Mouse (Mus musculus) MEL (cell line): ENCODE results near the gene Psma1. TPM values are rescaled to one million over a fixed set of nuclear protein-coding genes. Genes with fewer than 3 reads are reported as not detected.

Source experiments
- DNase-seq: peaks from one replicate; pipeline ENCODE4 v3.0.0; 2011; ENCODE audit warnings: low read depth, low spot score
- H3K27ac ChIP-seq: 2 replicates; pipeline ENCODE4 v1.5.1; 2012; ENCODE audit warnings: low read depth, mild to moderate bottlenecking, control low read depth, low read length, moderate library complexity; ENCODE audit not compliant: control insufficient read depth
- H3K27me3 ChIP-seq, 2 experiments: fragments of 150-350 bp in 1 of 2; sonication (generic) in 1 of 2; 2 replicates each; pipeline ENCODE4 v1.6.1; 2012; ENCODE audit warnings: low read length in 2 of 2, mild to moderate bottlenecking in 2 of 2, improper control_type of control experiment in 1 of 2, moderate library complexity in 1 of 2; ENCODE audit not compliant: insufficient read depth in 2 of 2, control insufficient read depth in 1 of 2
- H3K36me3 ChIP-seq, 2 experiments: 2 replicates each; pipeline ENCODE4 v1.6.1; 2012 to 2014; ENCODE audit warnings: low read length in 2 of 2, improper control_type of control experiment in 1 of 2, inconsistent platforms in 1 of 2, mild to moderate bottlenecking in 1 of 2; ENCODE audit not compliant: insufficient read depth in 2 of 2, control insufficient read depth in 1 of 2
- H3K4me1 ChIP-seq, 2 experiments: fragments of 150-350 bp in 1 of 2; sonication (generic) in 1 of 2; 2 replicates each; pipeline ENCODE4 v1.6.1; 2012; ENCODE audit warnings: low read length in 2 of 2, improper control_type of control experiment in 1 of 2, mild to moderate bottlenecking in 1 of 2; ENCODE audit not compliant: insufficient read depth in 2 of 2, control insufficient read depth in 1 of 2
- H3K4me3 ChIP-seq, 2 experiments: fragments of 150-350 bp in 1 of 2; sonication (generic) in 1 of 2; 2 replicates each; pipeline ENCODE4 v1.5.1; 2012; ENCODE audit warnings: low read depth in 2 of 2, low read length in 2 of 2, mild to moderate bottlenecking in 2 of 2, moderate library complexity in 2 of 2, control low read depth in 1 of 2, improper control_type of control experiment in 1 of 2; ENCODE audit not compliant: control insufficient read depth in 1 of 2, insufficient read depth in 1 of 2
- H3K79me2 ChIP-seq: 2 replicates; pipeline ENCODE4 v1.6.1; 2012; ENCODE audit warnings: mild to moderate bottlenecking, low read length, moderate library complexity; ENCODE audit not compliant: control insufficient read depth, poor library complexity, insufficient read depth
- H3K9ac ChIP-seq: 2 replicates; pipeline ENCODE4 v1.6.1; 2012; ENCODE audit warnings: low read depth, mild to moderate bottlenecking, control low read depth, low read length, moderate library complexity; ENCODE audit not compliant: control insufficient read depth, poor library complexity, severe bottlenecking
- H3K9me3 ChIP-seq: fragments of 150-350 bp; sonication (generic); replicated peaks from 2 replicates; pipeline ENCODE4 v1.6.1; 2012; ENCODE audit warnings: mild to moderate bottlenecking, low read length, improper control_type of control experiment, moderate library complexity; ENCODE audit not compliant: insufficient read depth
- BHLHE40 ChIP-seq: IDR thresholded peaks from 2 replicates; pipeline ENCODE4 v1.6.1; 2012; ENCODE audit warnings: low read depth, mild to moderate bottlenecking, inconsistent platforms, low read length, improper control_type of control experiment, borderline replicate concordance
- CTCF ChIP-seq, 3 experiments: IDR thresholded peaks in 2 of 3; conservative IDR thresholded peaks in 1 of 3; 2 replicates each; pipeline ENCODE4 v1.5.1; 2011 to 2012; ENCODE audit warnings: low read length in 3 of 3, low read depth in 2 of 3, mild to moderate bottlenecking in 2 of 3, improper control_type of control experiment in 1 of 3, inconsistent platforms in 1 of 3, mixed read lengths in 1 of 3, moderate library complexity in 1 of 3; ENCODE audit not compliant: control insufficient read depth in 1 of 3, insufficient read depth in 1 of 3, poor library complexity in 1 of 3, severe bottlenecking in 1 of 3
- EP300 ChIP-seq, 2 experiments: IDR thresholded peaks; 2 replicates each; pipeline ENCODE4 v1.6.1; 2011; ENCODE audit warnings: improper control_type of control experiment in 2 of 2, low read length in 2 of 2, low read depth in 1 of 2, mild to moderate bottlenecking in 1 of 2
- GABPA ChIP-seq: IDR thresholded peaks from 2 replicates; pipeline ENCODE4 v1.6.1; 2012; ENCODE audit warnings: low read depth, mild to moderate bottlenecking, inconsistent platforms, low read length, improper control_type of control experiment, moderate library complexity
- GATA1 ChIP-seq: IDR thresholded peaks from 2 replicates; pipeline ENCODE4 v1.6.1; 2011; ENCODE audit warnings: low read depth, low read length, improper control_type of control experiment
- HCFC1 ChIP-seq: IDR thresholded peaks from 2 replicates; pipeline ENCODE4 v1.6.1; 2012; ENCODE audit warnings: low read depth, mild to moderate bottlenecking, inconsistent platforms, low read length, improper control_type of control experiment, moderate library complexity
- JUND ChIP-seq: IDR thresholded peaks from 2 replicates; pipeline ENCODE4 v1.6.1; 2011; ENCODE audit warnings: low read depth, mild to moderate bottlenecking, improper control_type of control experiment, low read length
- MAFK ChIP-seq: IDR thresholded peaks from 2 replicates; pipeline ENCODE4 v1.6.1; 2011; ENCODE audit warnings: low read depth, mild to moderate bottlenecking, low read length, improper control_type of control experiment, borderline replicate concordance
- MAZ ChIP-seq: IDR thresholded peaks from 2 replicates; pipeline ENCODE4 v1.6.1; 2012; ENCODE audit warnings: low read depth, mild to moderate bottlenecking, inconsistent platforms, low read length, improper control_type of control experiment
- MXI1 ChIP-seq: IDR thresholded peaks from 2 replicates; pipeline ENCODE4 v1.6.1; 2011; ENCODE audit warnings: mild to moderate bottlenecking, low read depth, low read length, improper control_type of control experiment
- NELFE ChIP-seq: IDR thresholded peaks from 2 replicates; pipeline ENCODE4 v1.6.1; 2011; ENCODE audit warnings: low read depth, low read length, improper control_type of control experiment
- NRF1 ChIP-seq: IDR thresholded peaks from 2 replicates; pipeline ENCODE4 v1.6.1; 2014; ENCODE audit warnings: low read depth, mild to moderate bottlenecking, inconsistent platforms, low read length, improper control_type of control experiment, moderate library complexity; ENCODE audit not compliant: poor library complexity, insufficient read depth, severe bottlenecking
- POLR2A ChIP-seq, 2 experiments: IDR thresholded peaks; 2 replicates each; pipeline ENCODE4 v1.6.1; 2011 to 2012; ENCODE audit warnings: low read length in 2 of 2, mild to moderate bottlenecking in 2 of 2, control low read depth in 1 of 2, improper control_type of control experiment in 1 of 2, low read depth in 1 of 2, moderate library complexity in 1 of 2; ENCODE audit not compliant: control insufficient read depth in 1 of 2, insufficient read depth in 1 of 2, poor library complexity in 1 of 2
- POLR2AphosphoS5 ChIP-seq: IDR thresholded peaks from 2 replicates; pipeline ENCODE4 v1.6.1; 2012; ENCODE audit warnings: low read depth, borderline replicate concordance, mild to moderate bottlenecking, inconsistent platforms, low read length, moderate library complexity, mixed read lengths
- RCOR1 ChIP-seq: IDR thresholded peaks from 2 replicates; pipeline ENCODE4 v1.6.1; 2012; ENCODE audit warnings: low read depth, mild to moderate bottlenecking, inconsistent platforms, low read length, improper control_type of control experiment
- SIN3A ChIP-seq: IDR thresholded peaks from 2 replicates; pipeline ENCODE4 v1.6.1; 2012; ENCODE audit warnings: low read length, improper control_type of control experiment, inconsistent platforms
- SMC3 ChIP-seq: IDR thresholded peaks from 2 replicates; pipeline ENCODE4 v1.6.1; 2011; ENCODE audit warnings: low read depth, low read length, improper control_type of control experiment
- TBP ChIP-seq: IDR thresholded peaks from 2 replicates; pipeline ENCODE4 v1.8.0; 2011; ENCODE audit warnings: low read depth, low read length, improper control_type of control experiment
- TCF12 ChIP-seq: IDR thresholded peaks from 2 replicates; pipeline ENCODE4 v1.6.1; 2014; ENCODE audit warnings: low read depth, mild to moderate bottlenecking, inconsistent platforms, low read length, improper control_type of control experiment, moderate library complexity
- UBTF ChIP-seq: IDR thresholded peaks from 2 replicates; pipeline ENCODE4 v1.6.1; 2012; ENCODE audit warnings: low read depth, mild to moderate bottlenecking, inconsistent platforms, low read length, improper control_type of control experiment, moderate library complexity, borderline replicate concordance; ENCODE audit not compliant: insufficient read depth
- USF1 ChIP-seq: IDR thresholded peaks from 2 replicates; pipeline ENCODE4 v1.6.1; 2014; ENCODE audit warnings: low read depth, mild to moderate bottlenecking, inconsistent platforms, low read length, improper control_type of control experiment, moderate library complexity
- ZC3H11A ChIP-seq: IDR thresholded peaks from 2 replicates; pipeline ENCODE4 v1.6.1; 2012; ENCODE audit warnings: low read depth, mild to moderate bottlenecking, inconsistent platforms, low read length, improper control_type of control experiment
- ZKSCAN1 ChIP-seq: IDR thresholded peaks from 2 replicates; pipeline ENCODE4 v1.6.1; 2012; ENCODE audit warnings: low read depth, mild to moderate bottlenecking, inconsistent platforms, low read length, improper control_type of control experiment, moderate library complexity
- ZMIZ1 ChIP-seq: IDR thresholded peaks from 2 replicates; pipeline ENCODE4 v1.6.1; 2012; ENCODE audit warnings: low read depth, mild to moderate bottlenecking, inconsistent platforms, low read length, improper control_type of control experiment, moderate library complexity
- ZNF384 ChIP-seq: IDR thresholded peaks from 2 replicates; pipeline ENCODE4 v1.6.1; 2012; ENCODE audit warnings: low read depth, mild to moderate bottlenecking, inconsistent platforms, low read length, improper control_type of control experiment
- polyA plus RNA-seq, 2 experiments: library from polyadenylated mRNA; stranded (reverse) in 1 of 2; unstranded in 1 of 2; fragments of >175 nt in 1 of 2; fragments of >200 nt in 1 of 2; gene quantifications; 2 replicates each; pipeline versions ENCODE4 v1.2.1 to v1.2.4; 2012; ENCODE audit warnings: low replicate concordance in 2 of 2, low read depth in 1 of 2; ENCODE audit not compliant: insufficient read length in 2 of 2, insufficient read depth in 1 of 2, missing spikeins in 1 of 2
- total RNA-seq: library from RNA; depleted of rRNA; stranded (reverse); fragments of 300-350 nt; gene quantifications from 2 replicates; pipeline ENCODE4 v1.2.3, GENCODE M21; 2012

Psma1 gene
- total and polyA plus RNA-seq, 3 experiments = 282 to 324 TPM; not detected in 1

DNA sequence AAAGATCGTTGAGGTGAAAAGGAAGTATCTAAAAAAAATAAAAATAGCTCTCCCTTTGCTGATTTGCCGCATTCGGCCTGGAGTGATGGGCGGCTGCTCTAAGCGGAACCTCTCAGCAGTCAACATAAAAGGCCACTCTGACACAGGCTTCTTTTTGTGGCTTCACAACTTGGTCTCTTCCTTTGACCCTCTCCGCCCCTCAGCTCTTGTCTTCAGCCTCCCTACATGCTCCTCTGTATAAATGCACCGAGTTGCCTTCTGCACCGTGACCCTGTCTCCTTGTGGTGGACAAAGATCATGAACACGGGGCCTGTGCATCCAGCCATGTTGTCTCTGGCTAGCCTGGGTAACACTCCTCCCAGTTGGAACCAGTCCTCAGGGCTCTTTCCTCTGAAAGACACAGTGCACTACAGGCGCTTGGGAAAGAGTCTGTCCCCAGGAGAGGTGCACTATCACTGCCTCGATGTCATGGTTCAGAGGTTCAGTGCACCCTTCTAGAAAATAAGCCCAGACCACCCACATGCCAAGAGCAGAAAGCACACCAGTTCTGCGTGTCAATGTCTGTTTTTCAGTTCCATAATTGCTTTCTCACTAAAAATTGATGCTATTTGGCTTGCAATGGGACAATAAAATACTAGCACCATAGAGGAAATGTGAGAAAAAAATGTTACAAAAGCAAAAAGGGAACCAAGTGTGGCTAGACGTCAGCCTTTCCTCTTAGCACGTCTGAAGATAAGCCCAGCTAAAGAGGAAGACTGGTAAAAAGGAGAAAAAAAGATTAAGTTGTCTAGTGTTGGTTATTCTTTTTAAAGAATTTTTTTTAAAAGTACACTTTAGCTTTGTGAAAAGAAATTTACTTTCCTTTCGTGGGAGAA is 15.8 kb upstream of the Psma1 start (continued):
- TF ChIP-seq HCFC1 = peak; percentile 51; the same call in 1 of the 2 replicates
- TF ChIP-seq EP300 (IDR thresholded peaks at IDR 0.05; ENCODE audit: low read depth in 1 of 2, low read length in 2 of 2) = peak; percentile 79 to 91
- TF ChIP-seq MAFK = no peak
- TF ChIP-seq POLR2A (IDR thresholded peaks at IDR 0.05; ENCODE audit: control insufficient read depth in 1 of 2, insufficient read depth in 1 of 2, low read depth in 1 of 2, low read length in 2 of 2, poor library complexity in 1 of 2) = peak in 1 of 2 experiments; percentile 23; a peak in 1 of 4 replicates
- no peak for TF ChIP-seq UBTF

DNA sequence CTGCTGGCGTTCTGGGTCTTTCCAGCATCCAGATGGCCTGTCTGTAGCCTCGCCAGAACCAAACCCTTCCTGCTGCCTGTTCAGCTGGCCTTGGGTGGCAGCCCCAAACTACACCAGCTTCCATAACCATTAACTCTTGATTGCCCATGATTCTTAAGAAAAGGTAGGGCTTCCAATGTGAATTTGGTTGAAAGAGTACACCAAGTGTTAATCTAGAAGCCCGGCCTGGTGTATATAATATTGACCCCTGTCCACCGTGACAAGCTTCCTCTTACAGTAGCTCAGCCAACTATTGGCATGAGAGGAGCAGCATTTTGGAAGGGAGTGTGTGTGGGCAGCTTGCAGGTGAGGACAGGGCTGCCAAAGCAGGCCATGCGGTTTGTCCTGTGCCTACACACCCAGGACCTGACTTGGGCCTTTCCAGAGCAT is 14.2 kb upstream of the Psma1 start:
- H3K4me1 ChIP-seq = peaks cover 12 to 22% of the 10 kb centered on the region in 2 experiments
- no peak overlapping the region for H3K27ac ChIP-seq
- H3K79me2 ChIP-seq = no peaks in the 10 kb centered on the region; the same call in 1 of the 2 replicates

DNA sequence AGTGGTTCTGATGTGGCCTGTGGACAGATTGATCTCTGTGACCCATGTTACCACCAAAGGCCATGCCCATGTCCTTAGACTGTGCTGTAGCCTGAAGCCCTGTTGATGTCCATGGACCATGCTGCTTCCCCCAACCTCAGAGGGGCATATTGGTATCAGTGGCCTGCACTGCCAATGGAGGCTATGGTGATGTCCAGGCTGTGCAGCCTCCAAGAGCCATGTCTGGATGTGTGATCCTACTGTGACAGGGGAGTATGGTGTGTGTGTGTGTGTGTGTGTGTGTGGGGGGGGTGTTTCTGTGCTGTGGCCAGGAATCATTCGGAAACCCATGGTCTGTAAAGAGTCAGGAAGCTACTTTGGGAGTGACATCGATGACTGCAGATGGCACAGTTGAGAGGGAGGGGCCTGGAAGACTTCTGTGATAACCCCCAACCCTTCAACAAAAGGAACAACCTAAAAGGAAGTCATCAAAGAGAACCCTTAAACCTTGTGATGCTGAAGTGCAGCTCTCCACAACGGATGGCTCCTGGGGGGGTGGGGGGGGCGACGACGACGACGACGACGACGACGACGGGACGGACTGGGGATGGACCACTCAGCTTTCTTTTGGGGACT is 8.5 kb upstream of the Psma1 start:
- Histone ChIP-seq H3K4me3 (no peak overlapping the region), H3K9me3 (no peaks in the 10 kb centered on the region)
- TF ChIP-seq GATA1 (no peak), NRF1 (no peak), ZMIZ1 (no peak), ZKSCAN1 (no peak), MAZ (no peak)

More for the DNA sequence above, 14.2 kb upstream of the Psma1 start:
- no peak for DNase-seq
- Histone ChIP-seq H3K9me3 (no peaks in the 10 kb centered on the region), H3K4me3 (no peak overlapping the region), H3K9ac (no peak overlapping the region), H3K27me3 (no peaks in the 10 kb centered on the region), H3K36me3 (peaks cover 0 to 18% of the 10 kb centered on the region in 2 experiments; a peak in 2 of 4 replicates)
- TF ChIP-seq EP300 (IDR thresholded peaks at IDR 0.05; ENCODE audit: low read depth in 1 of 2, low read length in 2 of 2) = no peak
- no peak for TF ChIP-seq SMC3
- TF ChIP-seq NRF1 = no peak
- TF ChIP-seq USF1 = no peak
- TF ChIP-seq JUND = no peak
- no peak for TF ChIP-seq HCFC1
- no peak for TF ChIP-seq GABPA
- no peak for TF ChIP-seq ZNF384
- no peak for TF ChIP-seq POLR2AphosphoS5
- TF ChIP-seq RCOR1 = no peak
- TF ChIP-seq BHLHE40 = no peak
- no peak for TF ChIP-seq TCF12
- no peak for TF ChIP-seq ZC3H11A
- no peak for TF ChIP-seq CTCF (IDR thresholded peaks at IDR 0.05 in 2 of 3, conservative IDR thresholded peaks at IDR 0.05 in 1 of 3; ENCODE audit: control insufficient read depth in 1 of 3, insufficient read depth in 1 of 3, low read depth in 2 of 3, low read length in 3 of 3, poor library complexity in 1 of 3, severe bottlenecking in 1 of 3)
- no peak for TF ChIP-seq MXI1
- TF ChIP-seq SIN3A = no peak
- TF ChIP-seq NELFE = no peak
- no peak for TF ChIP-seq TBP
- TF ChIP-seq ZMIZ1 = no peak

More for the DNA sequence above, 8.5 kb upstream of the Psma1 start:
- Histone ChIP-seq H3K4me1 (peaks cover 0 to 10% of the 10 kb centered on the region in 2 experiments; a peak in 1 of 4 replicates), H3K79me2 (no peaks in the 10 kb centered on the region), H3K27ac (no peak overlapping the region), H3K36me3 (peaks cover 0 to 6% of the 10 kb centered on the region in 2 experiments; a peak in 1 of 4 replicates), H3K27me3 (no peaks in the 10 kb centered on the region), H3K9ac (no peak overlapping the region)
- DNase-seq = no peak
